Mouse (Mus musculus) CH12.LX (cell line): Measurements from ENCODE around the gene Adamtsl1. TPM values are rescaled to one million over a fixed set of nuclear protein-coding genes. Genes with fewer than 3 reads are reported as not detected.

Experiments used
- DNase-seq: peaks from one replicate; pipeline ENCODE4 v3.0.0-alpha.2; 2013; ENCODE audit errors: extremely low read depth
- H3K27ac ChIP-seq: 2 replicates; pipeline ENCODE4 v1.5.1; 2012; ENCODE audit warnings: low read depth, mild to moderate bottlenecking, control low read depth, moderate library complexity; ENCODE audit not compliant: insufficient read depth
- H3K27me3 ChIP-seq: replicated peaks from 2 replicates; pipeline ENCODE3; 2012; ENCODE audit warnings: inconsistent platforms
- H3K36me3 ChIP-seq, 2 experiments: replicated peaks in 1 of 2; 2 replicates each; pipeline versions ENCODE3 to v1.6.1; 2012; ENCODE audit warnings: inconsistent platforms in 1 of 2, low read length in 1 of 2, mild to moderate bottlenecking in 1 of 2, mixed read lengths in 1 of 2, moderate library complexity in 1 of 2; ENCODE audit not compliant: control insufficient read depth in 1 of 2, insufficient read depth in 1 of 2
- H3K4me1 ChIP-seq, 2 experiments: 2 replicates each; pipeline ENCODE4 v1.6.1; 2012; ENCODE audit warnings: inconsistent platforms in 1 of 2, moderate library complexity in 1 of 2; ENCODE audit not compliant: insufficient read depth in 2 of 2, control insufficient read depth in 1 of 2
- H3K4me2 ChIP-seq: 2 replicates; pipeline ENCODE4 v1.6.1; 2012; ENCODE audit warnings: low read depth, mild to moderate bottlenecking, control low read depth; ENCODE audit not compliant: poor library complexity, insufficient read depth, severe bottlenecking
- H3K4me3 ChIP-seq, 3 experiments: fragments of 150-350 bp in 1 of 3; sonication (generic) in 1 of 3; replicated peaks in 1 of 3; 2 replicates each; pipeline versions ENCODE3 to v1.5.1; 2011 to 2012; ENCODE audit warnings: low read depth in 2 of 3, low read length in 2 of 3, mild to moderate bottlenecking in 2 of 3, moderate library complexity in 2 of 3, control low read depth in 1 of 3, improper control_type of control experiment in 1 of 3, inconsistent platforms in 1 of 3, mixed read lengths in 1 of 3; ENCODE audit not compliant: poor library complexity in 1 of 3
- H3K79me2 ChIP-seq: replicated peaks from 2 replicates; pipeline ENCODE4 v1.6.1; 2012; ENCODE audit warnings: mild to moderate bottlenecking, moderate library complexity; ENCODE audit not compliant: control insufficient read depth, poor library complexity, insufficient read depth, severe bottlenecking; ENCODE audit errors: extremely low read depth
- H3K9ac ChIP-seq: 2 replicates; pipeline ENCODE4 v1.6.1; 2012; ENCODE audit warnings: low read depth, mild to moderate bottlenecking, control low read depth, moderate library complexity; ENCODE audit not compliant: insufficient read depth
- H3K9me3 ChIP-seq: replicated peaks from 2 replicates; pipeline ENCODE3; 2012; ENCODE audit warnings: low read length, inconsistent platforms, mixed read lengths
- BHLHE40 ChIP-seq: IDR thresholded peaks from 2 replicates; pipeline ENCODE4 v1.6.1; 2011; ENCODE audit warnings: mild to moderate bottlenecking, low read depth, low read length, improper control_type of control experiment
- CTCF ChIP-seq, 2 experiments: IDR thresholded peaks in 1 of 2; conservative IDR thresholded peaks in 1 of 2; 2 replicates each; pipeline ENCODE4 v1.5.1; 2011 to 2012; ENCODE audit warnings: low read depth in 2 of 2, low read length in 2 of 2, improper control_type of control experiment in 1 of 2, inconsistent platforms in 1 of 2, mild to moderate bottlenecking in 1 of 2, moderate library complexity in 1 of 2
- E2F4 ChIP-seq: IDR thresholded peaks from 2 replicates; pipeline ENCODE4 v1.6.1; 2011; ENCODE audit warnings: low read depth, low read length, improper control_type of control experiment; ENCODE audit not compliant: insufficient replicate concordance
- ETS1 ChIP-seq: conservative IDR thresholded peaks from 2 replicates; pipeline ENCODE4 v1.6.1; 2012; ENCODE audit warnings: low read depth, mild to moderate bottlenecking, inconsistent platforms, low read length, improper control_type of control experiment, moderate library complexity
- KAT2A ChIP-seq: IDR thresholded peaks from 2 replicates; pipeline ENCODE4 v1.6.1; 2012; ENCODE audit warnings: low read length, improper control_type of control experiment, inconsistent platforms; ENCODE audit not compliant: insufficient replicate concordance
- MAX ChIP-seq: IDR thresholded peaks from 2 replicates; pipeline ENCODE4 v1.6.1; 2011; ENCODE audit warnings: low read length, improper control_type of control experiment
- MEF2A ChIP-seq: IDR thresholded peaks from 2 replicates; pipeline ENCODE4 v1.6.1; 2014; ENCODE audit warnings: low read depth, mild to moderate bottlenecking, inconsistent platforms, low read length, improper control_type of control experiment, borderline replicate concordance
- MYC ChIP-seq: IDR thresholded peaks from 2 replicates; pipeline ENCODE4 v1.6.1; 2011; ENCODE audit warnings: low read depth, mild to moderate bottlenecking, improper control_type of control experiment, low read length
- POLR2A ChIP-seq: IDR thresholded peaks from 2 replicates; pipeline ENCODE4 v1.6.1; 2011; ENCODE audit warnings: low read depth, mild to moderate bottlenecking, improper control_type of control experiment, low read length
- POLR2AphosphoS2 ChIP-seq: IDR thresholded peaks from 2 replicates; pipeline ENCODE4 v1.6.1; 2011; ENCODE audit warnings: low read depth, low read length, improper control_type of control experiment
- SMC3 ChIP-seq: IDR thresholded peaks from 2 replicates; pipeline ENCODE4 v1.6.1; 2011; ENCODE audit warnings: low read depth, low read length, improper control_type of control experiment
- TBP ChIP-seq: conservative IDR thresholded peaks from 2 replicates; pipeline ENCODE4 v1.6.1; 2011; ENCODE audit warnings: low read depth, low read length, improper control_type of control experiment
- UBTF ChIP-seq: IDR thresholded peaks from 2 replicates; pipeline ENCODE4 v1.6.1; 2012; ENCODE audit warnings: low read depth, mild to moderate bottlenecking, inconsistent platforms, low read length, improper control_type of control experiment, moderate library complexity
- ZC3H11A ChIP-seq: IDR thresholded peaks from 2 replicates; pipeline ENCODE4 v1.6.1; 2012; ENCODE audit warnings: low read depth, mild to moderate bottlenecking, inconsistent platforms, low read length, improper control_type of control experiment
- ZKSCAN1 ChIP-seq: IDR thresholded peaks from 2 replicates; pipeline ENCODE4 v1.6.1; 2012; ENCODE audit warnings: low read depth, inconsistent platforms, low read length, improper control_type of control experiment, borderline replicate concordance
- ZNF384 ChIP-seq: IDR thresholded peaks from 2 replicates; pipeline ENCODE4 v1.6.1; 2012; ENCODE audit warnings: low read depth, low read length, improper control_type of control experiment, inconsistent platforms
- dilution Hi-C: fragments of 300-500 bp; cut with MboI; formaldehyde crosslinking; loops from 2 replicates; pipeline ENCODE4 v1.14.3; 2020; ENCODE audit warnings: low sequenced_read_pairs; ENCODE audit not compliant: extremely low pct_unique_long_range_greater_than_20kb, extremely low pct_ligation_motif_present
- in situ Hi-C: fragments of 300-500 bp; cut with MboI; formaldehyde crosslinking; loops from 3 replicates; pipeline ENCODE4 v1.14.3; 2019; ENCODE audit warnings: low sequenced_read_pairs, low pct_ligation_motif_present, low pct_unique_long_range_greater_than_20kb, mixed read lengths
- polyA plus RNA-seq: library from polyadenylated mRNA; unstranded; fragments of >175 nt; gene quantifications from 2 replicates; pipeline ENCODE4 v1.2.1, GENCODE M21; 2012; ENCODE audit warnings: low read depth; ENCODE audit not compliant: insufficient read length
- total RNA-seq, 2 experiments: library from RNA; depleted of rRNA; stranded (reverse); fragments of 300-350 nt in 1 of 2; fragments of >200 nt in 1 of 2; gene quantifications; 2 replicates each; pipeline ENCODE4 v1.2.3; 2012 to 2014

The Adamtsl1 gene
- total and polyA plus RNA-seq, 3 experiments: not detected

GRCm38 (mm10) chr4:86335861-86336415, 822.0 kb downstream of the Adamtsl1 start:
- DNase-seq: no peak
- Histone ChIP-seq H3K27ac (no peak overlapping the region), H3K4me3 (no peak overlapping the region), H3K27me3 (no peaks in the 10 kb centered on the region), H3K4me1 (no peaks in the 10 kb centered on the region), H3K9me3 (no peaks in the 10 kb centered on the region), H3K4me2 (no peak overlapping the region), H3K9ac (no peak overlapping the region), H3K79me2 (no peaks in the 10 kb centered on the region), H3K36me3 (no peaks in the 10 kb centered on the region)
- TF ChIP-seq BHLHE40 (no peak), POLR2AphosphoS2 (no peak), E2F4 (no peak), ETS1 (no peak), ZNF384 (no peak), UBTF (no peak), MYC (no peak), SMC3 (no peak), MEF2A (no peak), ZKSCAN1 (no peak), POLR2A (no peak), ZC3H11A (no peak), TBP (no peak)
- in situ Hi-C loops: no loop called here
- dilution Hi-C loops: no loop called here

GRCm38 (mm10) chr4:86337216-86337765, 823.3 kb downstream of the Adamtsl1 start:
- Histone ChIP-seq H3K27me3 (no peaks in the 10 kb centered on the region), H3K9ac (no peak overlapping the region), H3K4me1 (no peaks in the 10 kb centered on the region), H3K36me3 (no peaks in the 10 kb centered on the region), H3K4me2 (no peak overlapping the region), H3K27ac (no peak overlapping the region), H3K4me3 (no peak overlapping the region), H3K9me3 (no peaks in the 10 kb centered on the region), H3K79me2 (no peaks in the 10 kb centered on the region)
- DNase-seq: no peak
- dilution Hi-C loops (no loop called here), in situ Hi-C loops (no loop called here)
- no peak for TF ChIP-seq MAX
- no peak for TF ChIP-seq ZKSCAN1
- TF ChIP-seq KAT2A: no peak
- TF ChIP-seq CTCF (conservative IDR thresholded peaks at IDR 0.05 in 1 of 2, IDR thresholded peaks at IDR 0.05 in 1 of 2; ENCODE audit: low read depth in 2 of 2, low read length in 2 of 2): no peak
